Mouse (Mus musculus): Measurements from ENCODE around the gene Robo1. TPM values are rescaled to one million over a fixed set of nuclear protein-coding genes. Genes with fewer than 3 reads are reported as not detected.

Gene Robo1
- polyA plus RNA-seq, 1 experiment, result 11.6 TPM

GRCm38 (mm10) chr16:72930871-72931270 lies 622.8 kb downstream of the Robo1 start:
- H3K36me3 ChIP-seq (ENCODE audit: control insufficient read depth, insufficient read depth, low read length, poor library complexity, severe bottlenecking), result no peaks in the 10 kb centered on the region
- H3K27me3 ChIP-seq (ENCODE audit: control insufficient read depth, insufficient read depth, low read length, poor library complexity, severe bottlenecking), result no peaks in the 10 kb centered on the region
- no peak overlapping the region for H3K4me3 ChIP-seq (ENCODE audit: low read depth, low read length)
- H3K27ac ChIP-seq (ENCODE audit: insufficient read depth, low read length), result no peak overlapping the region
- no peaks in the 10 kb centered on the region for H3K4me1 ChIP-seq (ENCODE audit: control insufficient read depth, insufficient read depth, low read length)
- H3K9ac ChIP-seq (ENCODE audit: low read depth, poor library complexity, severe bottlenecking), result no peak overlapping the region
- H3K9me3 ChIP-seq (replicated peaks; ENCODE audit: control insufficient read depth, insufficient read depth, low read length, poor library complexity, severe bottlenecking), result no peaks in the 10 kb centered on the region
- TF ChIP-seq CTCF (IDR thresholded peaks at IDR 0.05; ENCODE audit: low read depth, low read length) (no peak), POLR2A (IDR thresholded peaks at IDR 0.05; ENCODE audit: insufficient read depth, low read length) (no peak), EP300 (IDR thresholded peaks at IDR 0.05; ENCODE audit: insufficient read depth, low read depth, low read length) (no peak)

GRCm38 (mm10) chr16:72934908-72935307 lies 626.8 kb downstream of the Robo1 start:
- Histone ChIP-seq H3K9me3 (replicated peaks; ENCODE audit: control insufficient read depth, insufficient read depth, low read length, poor library complexity, severe bottlenecking) (no peaks in the 10 kb centered on the region), H3K36me3 (ENCODE audit: control insufficient read depth, insufficient read depth, low read length, poor library complexity, severe bottlenecking) (no peaks in the 10 kb centered on the region), H3K9ac (ENCODE audit: low read depth, poor library complexity, severe bottlenecking) (no peak overlapping the region), H3K27ac (ENCODE audit: insufficient read depth, low read length) (no peak overlapping the region), H3K27me3 (ENCODE audit: control insufficient read depth, insufficient read depth, low read length, poor library complexity, severe bottlenecking) (no peaks in the 10 kb centered on the region), H3K4me1 (ENCODE audit: control insufficient read depth, insufficient read depth, low read length) (no peaks in the 10 kb centered on the region), H3K4me3 (ENCODE audit: low read depth, low read length) (no peak overlapping the region)
- TF ChIP-seq EP300 (IDR thresholded peaks at IDR 0.05; ENCODE audit: insufficient read depth, low read depth, low read length), result no peak
- no peak for TF ChIP-seq POLR2A (IDR thresholded peaks at IDR 0.05; ENCODE audit: insufficient read depth, low read length)
- no peak for TF ChIP-seq CTCF (IDR thresholded peaks at IDR 0.05; ENCODE audit: low read depth, low read length)

GRCm38 (mm10) chr16:72937183-72937582 lies 629.1 kb downstream of the Robo1 start:
- no peaks in the 10 kb centered on the region for H3K9me3 ChIP-seq (replicated peaks; ENCODE audit: control insufficient read depth, insufficient read depth, low read length, poor library complexity, severe bottlenecking)
- H3K4me3 ChIP-seq (ENCODE audit: low read depth, low read length), result no peak overlapping the region
- H3K9ac ChIP-seq (ENCODE audit: low read depth, poor library complexity, severe bottlenecking), result no peak overlapping the region
- no peak overlapping the region for H3K27ac ChIP-seq (ENCODE audit: insufficient read depth, low read length)
- no peaks in the 10 kb centered on the region for H3K4me1 ChIP-seq (ENCODE audit: control insufficient read depth, insufficient read depth, low read length)
- TF ChIP-seq CTCF (IDR thresholded peaks at IDR 0.05; ENCODE audit: low read depth, low read length), result no peak
- TF ChIP-seq POLR2A (IDR thresholded peaks at IDR 0.05; ENCODE audit: insufficient read depth, low read length), result no peak
- TF ChIP-seq EP300 (IDR thresholded peaks at IDR 0.05; ENCODE audit: insufficient read depth, low read depth, low read length), result no peak
- H3K36me3 ChIP-seq (ENCODE audit: control insufficient read depth, insufficient read depth, low read length, poor library complexity, severe bottlenecking), result no peaks in the 10 kb centered on the region
- H3K27me3 ChIP-seq (ENCODE audit: control insufficient read depth, insufficient read depth, low read length, poor library complexity, severe bottlenecking), result no peaks in the 10 kb centered on the region

GRCm38 (mm10) chr16:72939862-72940261 lies 631.8 kb downstream of the Robo1 start:
- H3K27ac ChIP-seq (ENCODE audit: insufficient read depth, low read length), result no peak overlapping the region
- no peak for TF ChIP-seq EP300 (IDR thresholded peaks at IDR 0.05; ENCODE audit: insufficient read depth, low read depth, low read length)
- no peak for TF ChIP-seq CTCF (IDR thresholded peaks at IDR 0.05; ENCODE audit: low read depth, low read length)
- TF ChIP-seq POLR2A (IDR thresholded peaks at IDR 0.05; ENCODE audit: insufficient read depth, low read length), result no peak
- H3K36me3 ChIP-seq (ENCODE audit: control insufficient read depth, insufficient read depth, low read length, poor library complexity, severe bottlenecking), result no peaks in the 10 kb centered on the region
- no peak overlapping the region for H3K4me3 ChIP-seq (ENCODE audit: low read depth, low read length)
- no peaks in the 10 kb centered on the region for H3K9me3 ChIP-seq (replicated peaks; ENCODE audit: control insufficient read depth, insufficient read depth, low read length, poor library complexity, severe bottlenecking)
- no peaks in the 10 kb centered on the region for H3K4me1 ChIP-seq (ENCODE audit: control insufficient read depth, insufficient read depth, low read length)
- no peak overlapping the region for H3K9ac ChIP-seq (ENCODE audit: low read depth, poor library complexity, severe bottlenecking)
- H3K27me3 ChIP-seq (ENCODE audit: control insufficient read depth, insufficient read depth, low read length, poor library complexity, severe bottlenecking), result no peaks in the 10 kb centered on the region

- no peak overlapping the region for H3K9ac ChIP-seq (ENCODE audit: low read depth, poor library complexity, severe bottlenecking)
- H3K27ac ChIP-seq (ENCODE audit: insufficient read depth, low read length), result no peak overlapping the region
- H3K27me3 ChIP-seq (ENCODE audit: control insufficient read depth, insufficient read depth, low read length, poor library complexity, severe bottlenecking), result no peaks in the 10 kb centered on the region
- no peaks in the 10 kb centered on the region for H3K9me3 ChIP-seq (replicated peaks; ENCODE audit: control insufficient read depth, insufficient read depth, low read length, poor library complexity, severe bottlenecking)
- H3K4me1 ChIP-seq (ENCODE audit: control insufficient read depth, insufficient read depth, low read length), result no peaks in the 10 kb centered on the region
- H3K4me3 ChIP-seq (ENCODE audit: low read depth, low read length), result no peak overlapping the region
- no peaks in the 10 kb centered on the region for H3K36me3 ChIP-seq (ENCODE audit: control insufficient read depth, insufficient read depth, low read length, poor library complexity, severe bottlenecking)
- TF ChIP-seq POLR2A (IDR thresholded peaks at IDR 0.05; ENCODE audit: insufficient read depth, low read length) (no peak), EP300 (IDR thresholded peaks at IDR 0.05; ENCODE audit: insufficient read depth, low read depth, low read length) (no peak), CTCF (IDR thresholded peaks at IDR 0.05; ENCODE audit: low read depth, low read length) (no peak)
Observed at GRCm38 (mm10) chr16:72940786-72941185, 632.7 kb downstream of the Robo1 start.

GRCm38 (mm10) chr16:72944403-72944802 lies 636.3 kb downstream of the Robo1 start:
- Histone ChIP-seq H3K4me1 (ENCODE audit: control insufficient read depth, insufficient read depth, low read length) (no peaks in the 10 kb centered on the region), H3K36me3 (ENCODE audit: control insufficient read depth, insufficient read depth, low read length, poor library complexity, severe bottlenecking) (no peaks in the 10 kb centered on the region), H3K9ac (ENCODE audit: low read depth, poor library complexity, severe bottlenecking) (no peak overlapping the region), H3K4me3 (ENCODE audit: low read depth, low read length) (no peak overlapping the region), H3K27me3 (ENCODE audit: control insufficient read depth, insufficient read depth, low read length, poor library complexity, severe bottlenecking) (no peaks in the 10 kb centered on the region), H3K9me3 (replicated peaks; ENCODE audit: control insufficient read depth, insufficient read depth, low read length, poor library complexity, severe bottlenecking) (no peaks in the 10 kb centered on the region), H3K27ac (ENCODE audit: insufficient read depth, low read length) (no peak overlapping the region)
- TF ChIP-seq POLR2A (IDR thresholded peaks at IDR 0.05; ENCODE audit: insufficient read depth, low read length), result no peak
